Mouse (Mus musculus): ENCODE results near the gene Nosip. TPM values are rescaled to one million over a fixed set of nuclear protein-coding genes. Genes with fewer than 3 reads are reported as not detected.
A peak's percentile ranks its signal among the peaks of the same experiment; 100 is the strongest.
"Not testable (repeated sequence)": the region's sequence is repeated elsewhere in the genome, so short reads cannot be mapped to it uniquely, and the experiment has no call there.

The Nosip gene
- total and polyA plus RNA-seq, 2 experiments from 2014 or later = 68.3 to 72.3 TPM

DNA sequence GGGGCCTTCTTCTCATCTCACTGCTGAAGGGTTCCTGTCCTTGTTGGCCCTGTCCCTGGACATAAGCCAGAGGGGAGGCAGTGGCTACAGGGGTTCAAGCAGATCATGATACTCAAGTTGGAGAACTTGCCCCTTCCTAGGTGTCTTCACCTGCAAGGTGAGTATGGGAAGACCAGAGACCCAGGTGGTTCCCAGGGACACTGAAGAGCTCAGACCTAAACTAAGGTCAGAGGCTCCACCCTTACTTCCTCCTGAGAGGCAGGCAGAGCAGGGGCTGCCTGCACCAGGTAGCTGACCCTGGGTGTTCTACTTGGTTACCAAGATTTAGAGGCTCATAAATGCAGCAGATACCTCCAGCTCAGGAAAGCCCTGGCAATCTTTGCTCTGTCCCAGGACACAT is 59.7 kb downstream of the Nosip start:
- Histone ChIP-seq H3K4me3 (ENCODE audit: low read depth, low read length) (no peak overlapping the region), H3K4me1 (ENCODE audit: insufficient read depth, low read length) (peaks cover 3% of the 10 kb centered on the region), H3K27me3 (ENCODE audit: insufficient read depth, low read length) (no peaks in the 10 kb centered on the region), H3K9ac (replicated peaks; ENCODE audit: low read length, poor library complexity, severe bottlenecking) (0 out of 2 replicates have a peak overlapping the region, but pooled peaks have one; percentile 19), H3K9me3 (ENCODE audit: low read length) (no peaks in the 10 kb centered on the region), H3K4me2 (ENCODE audit: low read depth, low read length, poor library complexity, severe bottlenecking) (no peak overlapping the region), H3K36me3 (ENCODE audit: insufficient read depth, low read length) (peaks cover 50% of the 10 kb centered on the region), H3K27ac (ENCODE audit: low read depth, low read length) (no peak overlapping the region)
- DNase-seq (ENCODE audit: low spot score) = no peak
- no peak for ATAC-seq (ENCODE audit: low FRiP score)
- no peak for TF ChIP-seq CTCF (IDR thresholded peaks at IDR 0.05)

GRCm38 (mm10) chr7:45122561-45123185 is 60.4 kb downstream of the Nosip start:
- Histone ChIP-seq H3K36me3 (ENCODE audit: insufficient read depth, low read length) (peaks cover 50% of the 10 kb centered on the region), H3K27ac (ENCODE audit: low read depth, low read length) (no peak overlapping the region), H3K9me3 (ENCODE audit: low read length) (no peaks in the 10 kb centered on the region), H3K9ac (replicated peaks; ENCODE audit: low read length, poor library complexity, severe bottlenecking) (peak overlapping the region; percentile 99), H3K4me3 (ENCODE audit: low read depth, low read length) (peak overlapping the region; percentile 84; the same call in 1 of the 2 replicates), H3K4me2 (ENCODE audit: low read depth, low read length, poor library complexity, severe bottlenecking) (peak overlapping the region; percentile 88), H3K4me1 (ENCODE audit: insufficient read depth, low read length) (peaks cover 6% of the 10 kb centered on the region), H3K27me3 (ENCODE audit: insufficient read depth, low read length) (no peaks in the 10 kb centered on the region)
- ATAC-seq (ENCODE audit: low FRiP score) (no peak), DNase-seq (ENCODE audit: low spot score) (no peak)
- no peak for TF ChIP-seq CTCF (IDR thresholded peaks at IDR 0.05)
- WGBS = 86% methylated on average over 15 of the region's 15 CpGs

- H3K9me3 ChIP-seq (ENCODE audit: low read length) = no peaks in the 10 kb centered on the region
Measured at GRCm38 (mm10) chr7:45123186-45123570, 60.9 kb downstream of the Nosip start.

DNA sequence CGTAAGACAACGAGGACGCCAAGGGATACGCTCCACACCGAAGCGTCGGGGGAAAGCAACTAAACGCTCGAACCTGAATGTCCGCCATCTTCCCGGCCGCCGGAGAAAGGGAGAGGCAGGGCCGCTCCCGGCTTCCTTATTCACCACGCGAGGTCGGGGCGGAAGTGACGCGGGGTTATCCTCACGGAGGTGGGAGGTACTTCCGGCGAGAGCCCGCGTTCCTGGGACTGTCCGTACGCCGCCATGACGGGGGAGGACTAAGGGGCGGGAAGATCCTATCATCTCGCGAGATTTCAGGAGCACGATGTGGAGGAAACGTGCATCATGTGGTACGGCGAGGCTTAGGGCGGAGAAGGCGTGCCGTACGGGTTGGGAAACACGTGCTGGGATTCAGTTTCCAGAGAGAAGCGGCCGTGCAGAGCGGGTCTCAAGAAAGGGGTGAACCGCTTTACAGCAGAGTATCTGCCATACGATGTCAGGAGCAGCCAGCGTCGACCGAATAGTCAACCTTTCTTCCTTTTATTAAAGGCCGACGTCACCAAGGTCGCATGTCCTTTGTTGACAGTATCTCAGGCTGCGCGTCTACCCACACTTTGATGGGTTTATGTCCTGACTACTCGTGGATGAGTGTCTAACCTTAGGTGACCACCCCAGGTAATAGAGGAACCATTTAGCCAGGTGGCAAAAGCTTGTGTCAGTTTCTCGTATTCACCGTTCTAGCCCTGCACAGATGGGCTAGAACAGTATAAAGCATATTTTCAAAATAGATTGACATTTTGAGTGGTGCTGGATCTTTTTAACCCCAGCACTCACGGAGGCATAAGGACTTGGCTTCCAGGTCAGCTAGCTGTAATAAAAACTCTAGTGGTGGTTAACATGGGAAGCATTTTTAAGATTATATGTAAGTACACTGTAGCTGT is 62.3 kb downstream of the Nosip start, which contains the start of gene Rps11:
Rps11 (minus strand) TSS at position 216 of the 920 bp plus-strand sequence.
- no peak; the same call in 1 of the 2 replicates for TF ChIP-seq CTCF (IDR thresholded peaks at IDR 0.05)
- ATAC-seq (ENCODE audit: low FRiP score) = peak; percentile 88
- Histone ChIP-seq H3K27me3 (ENCODE audit: insufficient read depth, low read length) (no peaks in the 10 kb centered on the region), H3K4me2 (ENCODE audit: low read depth, low read length, poor library complexity, severe bottlenecking) (peak within 1 kb of the TSS; percentile 88), H3K4me1 (ENCODE audit: insufficient read depth, low read length) (peaks cover 6% of the 10 kb centered on the region), H3K9ac (replicated peaks; ENCODE audit: low read length, poor library complexity, severe bottlenecking) (peak within 1 kb of the TSS; percentile 99), H3K9me3 (ENCODE audit: low read length) (no peaks in the 10 kb centered on the region), H3K36me3 (ENCODE audit: insufficient read depth, low read length) (peaks cover 47% of the 10 kb centered on the region), H3K27ac (ENCODE audit: low read depth, low read length) (peak within 1 kb of the TSS; percentile 92), H3K4me3 (ENCODE audit: low read depth, low read length) (peak within 1 kb of the TSS; percentile 84)
- peak; percentile 99 for DNase-seq (ENCODE audit: low spot score)
- 1% methylated on average over 59 of the region's 59 CpGs for WGBS

More at GRCm38 (mm10) chr7:45123186-45123570, 60.9 kb downstream of the Nosip start:
- Histone ChIP-seq H3K36me3 (ENCODE audit: insufficient read depth, low read length) (peaks cover 50% of the 10 kb centered on the region), H3K9ac (replicated peaks; ENCODE audit: low read length, poor library complexity, severe bottlenecking) (peak overlapping the region; percentile 99), H3K4me3 (ENCODE audit: low read depth, low read length) (peak overlapping the region; percentile 84), H3K4me2 (ENCODE audit: low read depth, low read length, poor library complexity, severe bottlenecking) (peak overlapping the region; percentile 88), H3K27me3 (ENCODE audit: insufficient read depth, low read length) (no peaks in the 10 kb centered on the region), H3K27ac (ENCODE audit: low read depth, low read length) (peak overlapping the region; percentile 92; the same call in 1 of the 2 replicates), H3K4me1 (ENCODE audit: insufficient read depth, low read length) (peaks cover 6% of the 10 kb centered on the region)
- WGBS = 26% methylated on average over 12 of the region's 12 CpGs
- ATAC-seq (ENCODE audit: low FRiP score) = no peak
- DNase-seq (ENCODE audit: low spot score) = peak; percentile 44
- TF ChIP-seq CTCF (IDR thresholded peaks at IDR 0.05) = no peak

- Histone ChIP-seq H3K9ac (replicated peaks; ENCODE audit: low read length, poor library complexity, severe bottlenecking) (no peak overlapping the region), H3K27me3 (ENCODE audit: insufficient read depth, low read length) (no peaks in the 10 kb centered on the region), H3K36me3 (ENCODE audit: insufficient read depth, low read length) (peaks cover 41% of the 10 kb centered on the region), H3K4me2 (ENCODE audit: low read depth, low read length, poor library complexity, severe bottlenecking) (no peak overlapping the region), H3K4me1 (ENCODE audit: insufficient read depth, low read length) (peaks cover 9% of the 10 kb centered on the region), H3K4me3 (ENCODE audit: low read depth, low read length) (no peak overlapping the region), H3K9me3 (ENCODE audit: low read length) (no peaks in the 10 kb centered on the region), H3K27ac (ENCODE audit: low read depth, low read length) (peak overlapping the region; percentile 73; the same call in 1 of the 2 replicates)
- no peak for ATAC-seq (ENCODE audit: low FRiP score)
- TF ChIP-seq CTCF (IDR thresholded peaks at IDR 0.05) = peak; percentile 60; the same call in 1 of the 2 replicates
- peak; percentile 53 for DNase-seq (ENCODE audit: low spot score)
- 24% methylated on average over 7 of the region's 7 CpGs for WGBS
Measured at GRCm38 (mm10) chr7:45125144-45125600, 62.9 kb downstream of the Nosip start.

GRCm38 (mm10) chr7:45125649-45126048 is 63.4 kb downstream of the Nosip start:
- H3K27me3 ChIP-seq (ENCODE audit: insufficient read depth, low read length); ATAC-seq (ENCODE audit: low FRiP score); H3K4me2 ChIP-seq (ENCODE audit: low read depth, low read length, poor library complexity, severe bottlenecking); H3K4me3 ChIP-seq (ENCODE audit: low read depth, low read length); H3K9ac ChIP-seq (replicated peaks; ENCODE audit: low read length, poor library complexity, severe bottlenecking); H3K9me3 ChIP-seq (ENCODE audit: low read length); DNase-seq (ENCODE audit: low spot score); H3K4me1 ChIP-seq (ENCODE audit: insufficient read depth, low read length): not testable (repeated sequence)
- 61% methylated on average over 5 of the region's 5 CpGs for WGBS
- Histone ChIP-seq H3K36me3 (ENCODE audit: insufficient read depth, low read length) (peaks cover 36% of the 10 kb centered on the region), H3K27ac (ENCODE audit: low read depth, low read length) (peak overlapping the region; percentile 73; the same call in 1 of the 2 replicates)
